Mouse (Mus musculus): ENCODE data around the gene Mpdu1. TPM values are rescaled to one million over a fixed set of nuclear protein-coding genes. Genes with fewer than 3 reads are reported as not detected.

The Mpdu1 gene
- polyA plus RNA-seq (2014; fragmentation: Nextera tagmentation; extraction: Ambion mirVana), result 72.9 and 83.0 TPM in 2 replicates

DNA sequence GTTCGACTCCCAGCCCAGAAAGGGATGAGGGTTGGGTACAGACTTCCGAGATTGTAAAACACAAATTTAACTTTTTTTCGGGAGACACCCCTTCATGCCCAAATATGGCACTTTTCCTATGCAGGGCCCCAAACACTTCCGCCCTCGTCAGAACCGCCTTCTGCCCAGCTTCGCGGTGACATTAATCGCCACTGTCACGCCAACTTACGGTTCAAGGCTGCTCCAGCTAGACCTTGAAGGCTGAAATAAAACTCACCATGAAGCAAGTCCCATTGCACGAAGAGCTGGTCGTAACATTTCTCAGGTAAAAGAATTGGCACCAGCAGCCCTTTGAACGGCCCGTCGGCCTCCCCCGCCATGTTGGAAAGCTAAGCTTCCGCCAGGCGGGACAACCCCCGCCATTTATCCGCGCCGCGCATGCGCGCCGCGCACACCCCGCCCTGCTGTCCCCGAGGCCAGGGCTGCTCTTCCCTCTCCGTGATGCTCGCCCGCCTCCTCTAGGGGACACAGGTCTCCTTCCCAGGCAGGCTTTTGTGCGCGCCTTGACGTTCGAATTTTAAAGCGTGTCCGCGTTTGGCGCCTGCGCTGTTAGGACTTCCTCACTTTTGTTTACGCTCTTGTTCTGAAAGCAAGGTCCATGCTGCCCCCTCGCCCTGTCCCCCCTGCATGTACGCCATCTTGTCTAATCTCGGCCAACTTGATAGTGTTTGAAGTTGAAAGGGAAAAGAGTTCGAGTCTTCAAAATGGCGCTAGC lies at the start of gene Mpdu1:
Gene Mpdu1 (minus strand): TSS at position 430 of the 754 bp plus-strand sequence.
- H3K36me3 ChIP-seq (ENCODE audit: control insufficient read depth, insufficient read depth, low read length), result peaks cover 56% of the 10 kb centered on the region
- peak; percentile 97 for ATAC-seq
- under 1% methylated on average over 48 of the region's 48 CpGs for WGBS

DNA sequence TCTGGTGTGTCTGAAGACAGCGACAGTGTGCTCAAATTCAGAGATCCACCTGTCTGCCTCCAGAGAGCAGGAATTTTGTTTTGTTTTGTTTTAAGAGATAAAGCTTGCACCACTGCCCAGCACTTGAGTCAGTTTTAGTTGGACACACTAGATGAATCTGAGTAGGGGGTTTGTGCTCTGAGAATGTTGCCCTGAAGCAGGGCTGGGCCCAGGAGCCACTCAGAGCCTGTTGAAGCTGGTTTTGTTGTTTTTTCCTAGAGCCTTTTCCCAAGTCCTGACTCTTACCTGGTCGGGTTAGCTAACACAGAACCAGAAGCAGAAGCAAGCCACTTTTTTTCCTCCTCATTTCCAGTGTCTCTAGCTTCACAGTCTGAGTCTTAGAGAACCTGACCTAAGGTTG lies 48.6 kb upstream of the Mpdu1 start:
- H3K27ac ChIP-seq (ENCODE audit: low read depth, low read length), result no peak overlapping the region
- DNase-seq (ENCODE audit: low spot score) (no peak), ATAC-seq (no peak)
- no peak overlapping the region for H3K9ac ChIP-seq (ENCODE audit: low read length)
- no peaks in the 10 kb centered on the region for H3K36me3 ChIP-seq (ENCODE audit: control insufficient read depth, insufficient read depth, low read length)
- no peaks in the 10 kb centered on the region for H3K9me3 ChIP-seq (replicated peaks; ENCODE audit: control insufficient read depth, low read length)
- H3K4me1 ChIP-seq (ENCODE audit: control insufficient read depth, insufficient read depth, low read length), result 0 out of 2 replicates have a peak, but pooled peaks cover 2% of the 10 kb centered on the region
- no peaks in the 10 kb centered on the region for H3K27me3 ChIP-seq (replicated peaks; ENCODE audit: control insufficient read depth, insufficient read depth, low read length)
- no peak overlapping the region for H3K4me3 ChIP-seq (ENCODE audit: low read depth, low read length)
- 72% methylated on average over 2 of the region's 2 CpGs for WGBS
- H3K4me2 ChIP-seq (ENCODE audit: low read length), result no peak overlapping the region

More for the DNA sequence above, at the start of gene Mpdu1:
- Histone ChIP-seq H3K4me1 (ENCODE audit: control insufficient read depth, insufficient read depth, low read length) (peaks cover 9% of the 10 kb centered on the region; the same call in 1 of the 2 replicates), H3K4me2 (ENCODE audit: low read length) (peak within 1 kb of the TSS; percentile 59), H3K27me3 (replicated peaks; ENCODE audit: control insufficient read depth, insufficient read depth, low read length) (no peaks in the 10 kb centered on the region), H3K9ac (ENCODE audit: low read length) (peak within 1 kb of the TSS; percentile 66), H3K4me3 (ENCODE audit: low read depth, low read length) (peak within 1 kb of the TSS; percentile 49), H3K9me3 (replicated peaks; ENCODE audit: control insufficient read depth, low read length) (no peaks in the 10 kb centered on the region), H3K27ac (ENCODE audit: low read depth, low read length) (peak within 1 kb of the TSS; percentile 96)
- DNase-seq (ENCODE audit: low spot score), result peak; percentile 99

GRCm38 (mm10) chr11:69710470-69710869 lies 48.0 kb upstream of the Mpdu1 start:
- WGBS, result 75% methylated on average over 3 of the region's 3 CpGs

DNA sequence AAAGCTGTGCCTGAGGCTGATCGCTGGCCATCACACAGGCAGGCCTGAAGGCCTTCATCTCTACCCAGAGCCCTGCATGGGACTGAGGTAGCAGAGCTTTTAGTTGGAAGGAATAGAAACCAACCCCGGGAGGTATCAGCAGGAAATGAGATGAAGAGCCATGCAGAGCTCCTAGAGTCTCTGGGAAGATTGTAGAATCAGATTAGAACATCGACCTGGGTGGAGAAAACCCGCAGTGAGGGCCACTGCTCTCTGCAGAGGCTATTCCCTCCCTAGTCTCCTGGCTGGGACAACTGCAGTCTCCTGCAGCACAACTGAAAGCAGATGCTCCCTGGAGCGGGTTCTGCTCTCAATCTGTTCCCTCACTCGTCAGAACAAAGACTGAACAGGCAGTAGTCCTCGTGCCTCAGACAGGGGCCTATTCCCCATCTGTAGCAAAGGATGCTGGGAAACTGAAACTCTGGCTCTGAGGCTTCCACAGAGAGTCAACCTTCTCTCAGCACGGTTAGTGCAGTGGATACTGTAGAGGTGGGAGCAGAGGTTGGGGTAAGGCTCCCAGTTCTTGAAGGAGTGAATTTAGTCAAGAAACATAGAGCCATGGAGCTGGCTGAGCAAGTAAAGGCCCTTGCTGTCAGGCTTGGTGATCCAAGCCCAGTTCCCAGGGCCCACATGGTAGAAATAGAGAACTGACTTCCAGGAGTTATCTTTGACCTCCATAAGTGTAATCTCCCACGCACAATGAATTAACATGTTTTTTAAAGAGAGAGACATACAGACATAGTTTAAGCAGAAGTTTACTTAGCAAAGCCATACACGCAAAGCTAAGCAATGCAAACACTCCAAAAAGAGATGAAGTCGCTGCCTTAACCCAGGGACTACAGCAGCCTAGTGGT lies 47.4 kb upstream of the Mpdu1 start:
- Histone ChIP-seq H3K4me3 (ENCODE audit: low read depth, low read length) (no peak overlapping the region), H3K9me3 (replicated peaks; ENCODE audit: control insufficient read depth, low read length) (no peaks in the 10 kb centered on the region), H3K9ac (ENCODE audit: low read length) (no peak overlapping the region), H3K4me2 (ENCODE audit: low read length) (no peak overlapping the region), H3K27me3 (replicated peaks; ENCODE audit: control insufficient read depth, insufficient read depth, low read length) (no peaks in the 10 kb centered on the region), H3K36me3 (ENCODE audit: control insufficient read depth, insufficient read depth, low read length) (no peaks in the 10 kb centered on the region), H3K27ac (ENCODE audit: low read depth, low read length) (no peak overlapping the region), H3K4me1 (ENCODE audit: control insufficient read depth, insufficient read depth, low read length) (0 out of 2 replicates have a peak, but pooled peaks cover 2% of the 10 kb centered on the region)
- no peak for ATAC-seq
- 57% methylated on average over 11 of the region's 11 CpGs for WGBS
- peak; percentile 25 for DNase-seq (ENCODE audit: low spot score)

More at GRCm38 (mm10) chr11:69710470-69710869, 48.0 kb upstream of the Mpdu1 start:
- no peak overlapping the region for H3K9ac ChIP-seq (ENCODE audit: low read length)
- no peak for DNase-seq (ENCODE audit: low spot score)
- H3K27ac ChIP-seq (ENCODE audit: low read depth, low read length), result no peak overlapping the region
- no peak overlapping the region for H3K4me3 ChIP-seq (ENCODE audit: low read depth, low read length)
- H3K36me3 ChIP-seq (ENCODE audit: control insufficient read depth, insufficient read depth, low read length), result no peaks in the 10 kb centered on the region
- no peaks in the 10 kb centered on the region for H3K27me3 ChIP-seq (replicated peaks; ENCODE audit: control insufficient read depth, insufficient read depth, low read length)
- 0 out of 2 replicates have a peak, but pooled peaks cover 2% of the 10 kb centered on the region for H3K4me1 ChIP-seq (ENCODE audit: control insufficient read depth, insufficient read depth, low read length)
- H3K4me2 ChIP-seq (ENCODE audit: low read length), result no peak overlapping the region
- ATAC-seq, result no peak
- no peaks in the 10 kb centered on the region for H3K9me3 ChIP-seq (replicated peaks; ENCODE audit: control insufficient read depth, low read length)

- Histone ChIP-seq H3K27me3 (replicated peaks; ENCODE audit: control insufficient read depth, insufficient read depth, low read length) (no peaks in the 10 kb centered on the region), H3K27ac (ENCODE audit: low read depth, low read length) (no peak overlapping the region), H3K36me3 (ENCODE audit: control insufficient read depth, insufficient read depth, low read length) (no peaks in the 10 kb centered on the region), H3K4me3 (ENCODE audit: low read depth, low read length) (no peak overlapping the region), H3K4me1 (ENCODE audit: control insufficient read depth, insufficient read depth, low read length) (0 out of 2 replicates have a peak, but pooled peaks cover 2% of the 10 kb centered on the region), H3K9me3 (replicated peaks; ENCODE audit: control insufficient read depth, low read length) (no peaks in the 10 kb centered on the region), H3K9ac (ENCODE audit: low read length) (no peak overlapping the region), H3K4me2 (ENCODE audit: low read length) (no peak overlapping the region)
- ATAC-seq, result no peak
- WGBS, result 76% methylated on average over 3 of the region's 3 CpGs
- no peak for DNase-seq (ENCODE audit: low spot score)
Measured at GRCm38 (mm10) chr11:69708614-69709265, 46.3 kb upstream of the Mpdu1 start.

GRCm38 (mm10) chr11:69707873-69708381 lies 45.5 kb upstream of the Mpdu1 start:
- Histone ChIP-seq H3K9me3 (replicated peaks; ENCODE audit: control insufficient read depth, low read length) (no peaks in the 10 kb centered on the region), H3K27ac (ENCODE audit: low read depth, low read length) (no peak overlapping the region), H3K4me1 (ENCODE audit: control insufficient read depth, insufficient read depth, low read length) (0 out of 2 replicates have a peak, but pooled peaks cover 2% of the 10 kb centered on the region), H3K36me3 (ENCODE audit: control insufficient read depth, insufficient read depth, low read length) (no peaks in the 10 kb centered on the region), H3K4me3 (ENCODE audit: low read depth, low read length) (no peak overlapping the region), H3K4me2 (ENCODE audit: low read length) (no peak overlapping the region), H3K27me3 (replicated peaks; ENCODE audit: control insufficient read depth, insufficient read depth, low read length) (no peaks in the 10 kb centered on the region), H3K9ac (ENCODE audit: low read length) (no peak overlapping the region)
- 87% methylated on average over 4 of the region's 4 CpGs for WGBS
- DNase-seq (ENCODE audit: low spot score), result no peak
- ATAC-seq, result no peak

- ATAC-seq (no peak), DNase-seq (ENCODE audit: low spot score) (no peak)
- Histone ChIP-seq H3K36me3 (ENCODE audit: control insufficient read depth, insufficient read depth, low read length) (no peaks in the 10 kb centered on the region), H3K9ac (ENCODE audit: low read length) (no peak overlapping the region), H3K4me2 (ENCODE audit: low read length) (no peak overlapping the region), H3K27me3 (replicated peaks; ENCODE audit: control insufficient read depth, insufficient read depth, low read length) (no peaks in the 10 kb centered on the region), H3K27ac (ENCODE audit: low read depth, low read length) (0 out of 2 replicates have a peak overlapping the region, but pooled peaks have one; percentile 27), H3K4me3 (ENCODE audit: low read depth, low read length) (no peak overlapping the region), H3K4me1 (ENCODE audit: control insufficient read depth, insufficient read depth, low read length) (0 out of 2 replicates have a peak, but pooled peaks cover 2% of the 10 kb centered on the region), H3K9me3 (replicated peaks; ENCODE audit: control insufficient read depth, low read length) (no peaks in the 10 kb centered on the region)
- 87% methylated on average over 4 of the region's 4 CpGs for WGBS
Measured at GRCm38 (mm10) chr11:69707480-69707847, 45.0 kb upstream of the Mpdu1 start.

DNA sequence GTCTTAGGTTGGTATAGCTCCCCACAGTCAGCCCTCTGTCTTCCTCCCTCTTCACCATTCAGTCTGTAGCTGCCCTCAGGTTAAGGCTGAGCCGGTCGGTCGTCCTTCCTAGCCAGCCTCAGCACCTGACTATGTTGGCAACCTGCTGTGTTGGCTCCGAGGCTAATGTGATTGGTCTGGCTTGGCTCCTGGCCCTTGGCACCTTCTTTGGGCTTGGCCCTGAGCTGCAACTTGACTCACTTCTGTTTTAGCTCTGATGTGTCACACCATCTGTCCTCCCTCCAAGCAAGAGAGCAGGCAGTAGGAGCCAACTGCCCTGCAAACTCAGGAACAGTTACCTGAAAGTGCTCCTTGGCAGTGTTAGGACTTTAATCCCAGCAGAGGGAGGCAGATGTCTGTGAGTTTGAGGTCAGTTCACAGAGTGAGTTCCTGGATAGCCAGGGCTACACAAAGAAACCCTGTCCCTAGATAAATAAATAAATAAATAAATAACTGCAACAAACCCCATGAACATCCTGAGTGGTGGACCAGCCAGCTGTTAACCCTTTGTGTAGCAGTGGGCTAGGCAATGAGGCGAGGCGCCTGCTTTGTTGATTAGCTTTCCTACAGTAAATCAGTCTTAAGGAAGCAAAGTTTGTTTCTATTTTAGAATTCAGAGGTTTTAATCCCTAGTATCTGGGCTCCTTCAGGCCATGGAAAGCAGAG lies 44.5 kb upstream of the Mpdu1 start:
- WGBS, result 47% methylated on average over 6 of the region's 6 CpGs
- Histone ChIP-seq H3K4me2 (ENCODE audit: low read length) (no peak overlapping the region), H3K4me1 (ENCODE audit: control insufficient read depth, insufficient read depth, low read length) (0 out of 2 replicates have a peak, but pooled peaks cover 2% of the 10 kb centered on the region), H3K4me3 (ENCODE audit: low read depth, low read length) (no peak overlapping the region), H3K9ac (ENCODE audit: low read length) (no peak overlapping the region), H3K27ac (ENCODE audit: low read depth, low read length) (0 out of 2 replicates have a peak overlapping the region, but pooled peaks have one; percentile 27), H3K27me3 (replicated peaks; ENCODE audit: control insufficient read depth, insufficient read depth, low read length) (no peaks in the 10 kb centered on the region), H3K9me3 (replicated peaks; ENCODE audit: control insufficient read depth, low read length) (no peaks in the 10 kb centered on the region), H3K36me3 (ENCODE audit: control insufficient read depth, insufficient read depth, low read length) (no peaks in the 10 kb centered on the region)
- DNase-seq (ENCODE audit: low spot score) (peak; percentile 29), ATAC-seq (no peak)
